Mouse (Mus musculus) ES-Bruce4 (cell line): ENCODE results near the gene Defb26. TPM values are rescaled to one million over a fixed set of nuclear protein-coding genes. Genes with fewer than 3 reads are reported as not detected.
A peak's percentile ranks its signal among the peaks of the same experiment; 100 is the strongest.

Experiments
- H3K27ac ChIP-seq: 2 replicates; pipeline ENCODE4 v1.5.1; 2012; ENCODE audit warnings: low read length, inconsistent platforms; ENCODE audit not compliant: insufficient read depth
- H3K27me3 ChIP-seq: 2 replicates; pipeline ENCODE4 v1.6.1; 2012; ENCODE audit warnings: mild to moderate bottlenecking, low read length, inconsistent platforms; ENCODE audit not compliant: control insufficient read depth, poor library complexity, insufficient read depth, severe bottlenecking
- H3K36me3 ChIP-seq: 2 replicates; pipeline ENCODE4 v1.6.1; 2012; ENCODE audit warnings: inconsistent platforms, mild to moderate bottlenecking, low read length, moderate library complexity; ENCODE audit not compliant: control insufficient read depth, poor library complexity, insufficient read depth, severe bottlenecking
- H3K4me1 ChIP-seq: one replicate; pipeline ENCODE4 v1.8.1; 2011; ENCODE audit warnings: low read length; ENCODE audit not compliant: control insufficient read depth, insufficient read depth
- H3K4me3 ChIP-seq: 2 replicates; pipeline ENCODE4 v1.5.1; 2011; ENCODE audit warnings: low read depth, mild to moderate bottlenecking, low read length
- H3K9ac ChIP-seq: 2 replicates; pipeline ENCODE4 v1.6.1; 2012; ENCODE audit warnings: low read depth, mild to moderate bottlenecking, inconsistent platforms; ENCODE audit not compliant: poor library complexity, severe bottlenecking
- H3K9me3 ChIP-seq: replicated peaks from 2 replicates; pipeline ENCODE4 v1.6.1; 2012; ENCODE audit warnings: mild to moderate bottlenecking, low read length, inconsistent platforms; ENCODE audit not compliant: control insufficient read depth, poor library complexity, insufficient read depth, severe bottlenecking
- CTCF ChIP-seq: IDR thresholded peaks from one replicate; pipeline ENCODE4 v1.8.1; 2011; ENCODE audit warnings: low read depth, low read length
- EP300 ChIP-seq: IDR thresholded peaks from 2 replicates; pipeline ENCODE4 v1.6.1; 2011; ENCODE audit warnings: low read depth, low read length; ENCODE audit not compliant: insufficient read depth
- POLR2A ChIP-seq: IDR thresholded peaks from one replicate; pipeline ENCODE4 v1.8.1; 2011; ENCODE audit warnings: low read length; ENCODE audit not compliant: insufficient read depth
- polyA plus RNA-seq: library from polyadenylated mRNA; stranded (reverse); fragments of >200 nt; gene quantifications from 2 replicates; pipeline ENCODE4 v1.2.4, GENCODE M21; 2011; ENCODE audit warnings: low read depth; ENCODE audit not compliant: missing spikeins, insufficient read depth, insufficient read length

Gene Defb26
- polyA plus RNA-seq, 1 experiment, result not detected

DNA sequence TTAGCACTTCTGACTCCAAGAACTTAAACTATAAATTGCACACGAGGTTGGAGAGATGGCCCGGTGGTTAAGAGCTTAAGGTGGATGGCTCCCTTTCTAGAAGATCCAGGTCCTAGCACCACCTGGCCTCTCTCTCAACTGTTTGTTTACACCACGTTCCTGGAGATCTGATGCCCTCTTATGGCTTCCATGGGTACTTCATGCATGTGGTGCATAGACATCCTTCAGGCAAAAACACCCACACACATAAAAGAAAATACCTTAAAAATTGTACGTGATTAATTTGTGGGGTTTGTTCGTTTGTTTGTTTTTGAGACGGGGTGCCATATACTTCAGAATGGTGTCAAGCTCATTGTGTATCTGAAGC is 10.6 kb downstream of the Defb26 start:
- no peak overlapping the region for H3K27ac ChIP-seq
- H3K9me3 ChIP-seq, result no peaks in the 10 kb centered on the region
- no peaks in the 10 kb centered on the region for H3K36me3 ChIP-seq
- H3K4me3 ChIP-seq, result no peak overlapping the region
- TF ChIP-seq POLR2A (no peak), EP300 (no peak), CTCF (peak; percentile 19)
- H3K9ac ChIP-seq, result no peak overlapping the region
- H3K27me3 ChIP-seq, result no peaks in the 10 kb centered on the region
- H3K4me1 ChIP-seq, result no peaks in the 10 kb centered on the region

DNA sequence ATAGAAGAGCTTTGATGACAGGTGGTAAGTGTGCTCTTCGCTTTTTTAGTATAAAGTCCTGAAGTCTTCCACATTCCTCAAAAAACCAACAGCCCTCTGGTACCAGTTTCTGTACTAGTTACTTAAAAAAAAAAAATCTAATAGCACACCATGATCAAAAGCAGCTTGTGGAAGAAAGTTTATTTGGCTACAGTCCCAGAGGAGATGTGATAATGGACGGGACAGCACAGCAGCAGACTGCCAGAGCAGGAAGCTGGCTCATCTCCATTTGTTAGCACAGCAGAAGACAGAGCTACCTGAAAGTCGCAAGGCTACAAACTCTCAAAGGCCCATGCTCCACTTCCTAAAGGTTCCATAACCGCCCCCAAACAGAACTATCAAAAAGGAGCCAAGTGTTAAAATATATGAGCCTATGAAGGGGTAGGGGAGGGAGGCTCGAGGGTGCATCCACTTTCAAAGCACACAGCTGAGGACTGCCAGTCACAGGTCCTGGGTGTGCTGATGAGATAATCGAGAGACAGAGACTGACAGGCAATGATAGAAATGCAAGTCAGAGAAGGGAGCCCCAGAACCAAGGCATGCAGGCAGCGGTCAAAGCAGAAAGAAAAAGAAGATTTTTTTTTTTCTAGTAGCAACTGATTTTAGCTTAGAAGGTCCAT is 11.2 kb downstream of the Defb26 start:
- Histone ChIP-seq H3K36me3 (no peaks in the 10 kb centered on the region), H3K9ac (no peak overlapping the region), H3K4me3 (no peak overlapping the region), H3K4me1 (no peaks in the 10 kb centered on the region), H3K27me3 (no peaks in the 10 kb centered on the region), H3K27ac (no peak overlapping the region), H3K9me3 (no peaks in the 10 kb centered on the region)
- TF ChIP-seq POLR2A (no peak), EP300 (no peak), CTCF (no peak)

- no peaks in the 10 kb centered on the region for H3K4me1 ChIP-seq
- no peaks in the 10 kb centered on the region for H3K27me3 ChIP-seq
- H3K4me3 ChIP-seq, result no peak overlapping the region
- no peak for TF ChIP-seq EP300
- TF ChIP-seq CTCF, result no peak
- no peak for TF ChIP-seq POLR2A
- no peaks in the 10 kb centered on the region for H3K36me3 ChIP-seq
- H3K9me3 ChIP-seq, result no peaks in the 10 kb centered on the region
- H3K27ac ChIP-seq, result no peak overlapping the region
- H3K9ac ChIP-seq, result no peak overlapping the region
These were observed 13.5 kb downstream of the Defb26 start for GRCm38 (mm10) chr2:152498020-152498419.

GRCm38 (mm10) chr2:152493151-152493550 is 18.3 kb downstream of the Defb26 start:
- Histone ChIP-seq H3K4me1 (no peaks in the 10 kb centered on the region), H3K9me3 (no peaks in the 10 kb centered on the region), H3K9ac (no peak overlapping the region), H3K27me3 (no peaks in the 10 kb centered on the region), H3K4me3 (no peak overlapping the region), H3K36me3 (no peaks in the 10 kb centered on the region), H3K27ac (no peak overlapping the region)
- no peak for TF ChIP-seq EP300
- no peak for TF ChIP-seq POLR2A
- peak; percentile 36 for TF ChIP-seq CTCF

DNA sequence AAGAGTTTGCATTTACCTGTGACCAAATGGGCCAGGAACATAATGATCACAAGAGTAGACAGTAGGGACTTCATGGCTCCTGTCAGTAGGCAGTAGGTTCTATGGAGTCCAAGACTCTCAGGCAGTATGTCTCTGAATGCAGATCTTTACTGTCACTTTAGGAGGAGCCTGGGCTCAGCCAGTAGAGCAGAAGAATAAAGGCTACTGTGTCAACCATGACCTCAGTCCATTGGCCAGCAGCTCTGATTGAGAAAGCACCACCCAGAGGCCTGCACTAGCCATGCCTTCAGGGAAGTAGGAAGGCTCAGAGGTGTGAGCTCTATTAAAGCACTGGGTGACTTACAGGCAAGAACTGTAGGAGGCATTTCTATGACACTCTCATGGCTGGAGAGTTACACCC is 21.5 kb downstream of the Defb26 start, which contains the start of gene Defb22:
Gene Defb22 (minus strand): TSS at position 101 of the 400 bp plus-strand sequence.
- Histone ChIP-seq H3K9ac (no peak within 1 kb of the TSS), H3K9me3 (no peaks in the 10 kb centered on the region), H3K36me3 (no peaks in the 10 kb centered on the region), H3K4me1 (no peaks in the 10 kb centered on the region), H3K27ac (no peak within 1 kb of the TSS), H3K4me3 (no peak within 1 kb of the TSS), H3K27me3 (no peaks in the 10 kb centered on the region)
- TF ChIP-seq POLR2A, result no peak
- TF ChIP-seq CTCF, result no peak
- TF ChIP-seq EP300, result no peak

DNA sequence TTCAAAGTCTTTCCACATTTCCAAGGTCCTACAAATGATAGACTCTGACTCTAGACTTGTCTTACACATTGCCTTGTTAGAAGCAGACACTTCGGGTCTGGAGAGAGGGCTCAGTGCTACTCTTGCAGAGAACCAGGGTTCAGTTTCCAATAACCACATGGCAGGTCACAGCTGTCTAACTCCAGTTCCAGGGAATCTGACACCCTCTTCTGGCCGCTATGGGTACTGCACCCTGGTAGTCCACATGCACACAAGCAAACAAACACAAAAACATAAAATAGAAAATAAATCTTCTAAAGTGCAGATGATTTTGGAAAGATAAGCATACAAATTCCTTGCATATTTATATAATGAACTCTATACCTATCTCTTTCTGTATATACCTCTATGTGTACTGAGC is 24.5 kb downstream of the Defb26 start:
- Histone ChIP-seq H3K27me3 (no peaks in the 10 kb centered on the region), H3K9me3 (no peaks in the 10 kb centered on the region), H3K4me1 (no peaks in the 10 kb centered on the region), H3K9ac (no peak overlapping the region), H3K27ac (no peak overlapping the region), H3K36me3 (no peaks in the 10 kb centered on the region), H3K4me3 (no peak overlapping the region)
- TF ChIP-seq EP300 (no peak), CTCF (peak; percentile 24)
